8 mouse cellular contexts compared by ENCODE assay signal in the genomic region with DNA sequence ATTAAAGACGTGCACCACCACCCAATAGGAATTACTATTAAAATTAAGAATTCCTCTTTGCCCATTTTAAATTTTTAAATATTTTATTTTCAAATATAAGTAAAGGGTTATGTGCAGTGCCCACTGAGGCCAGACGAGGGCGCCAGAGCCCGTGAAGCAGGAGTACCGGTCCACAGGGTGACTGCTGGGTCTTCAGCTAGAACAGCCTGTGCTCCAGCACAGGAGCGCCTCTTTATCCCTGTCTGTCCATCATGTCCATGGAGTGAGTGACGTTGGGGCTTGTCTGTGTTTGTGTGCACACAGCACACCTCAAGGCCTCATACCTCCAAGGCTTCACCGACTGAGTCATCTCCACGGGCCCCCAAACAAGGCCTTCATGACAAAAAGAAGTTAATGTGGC. TPM values are rescaled to one million over a fixed set of nuclear protein-coding genes. Genes with fewer than 3 reads are reported as not detected.
DNase-seq lines count a peak whose midpoint lies in the region; ATAC-seq and TF ChIP-seq lines count a peak whose summit lies in the region.

No protein-coding gene starts in this region.

- no peak overlapping the region for H3K4me2 ChIP-seq in lung, embryonic 14.5 days

- H3K9ac ChIP-seq in lung, embryonic 14.5 days, result no peak overlapping the region

- no peak overlapping the region for H3K4me3 ChIP-seq in heart, embryonic 10.5 days
- no peak overlapping the region for H3K4me3 ChIP-seq in lung, embryonic 14.5 days (ENCODE audit: low read depth, low read length)
- H3K4me3 ChIP-seq in olfactory bulb, adult 2 months (ENCODE audit: insufficient read depth, low read depth, low read length), result no peak overlapping the region

- TF ChIP-seq POLR2A in olfactory bulb, adult 2 months (IDR thresholded peaks at IDR 0.05; ENCODE audit: insufficient read depth, low read depth, low read length), result no peak

- DNase-seq in A20 (ENCODE audit: low read depth, low spot score), result peak; percentile 80
- peak; percentile 62 for DNase-seq in T-cell, adult 2 months (ENCODE audit: low spot score)
- DNase-seq in embryo, embryonic 10 days (ENCODE audit: low spot score), result peak; percentile 84
- DNase-seq in heart, embryonic 10.5 days (ENCODE audit: low spot score), result peak; percentile 78
- DNase-seq in kidney, postnatal 14 days, result peak; percentile 78
- DNase-seq in lung, embryonic 14.5 days, result peak; percentile 90
- peak; percentile 71 for DNase-seq in thymus, postnatal 25 days

- peak; percentile 21; the same call in 1 of the 2 replicates for ATAC-seq in lung, embryonic 14.5 days (ENCODE audit: insufficient read depth)

- H3K27me3 ChIP-seq in heart, embryonic 10.5 days (ENCODE audit: insufficient read depth, poor library complexity, severe bottlenecking), result peaks cover 27% of the 10 kb centered on the region
- no peaks in the 10 kb centered on the region for H3K27me3 ChIP-seq in lung, embryonic 14.5 days (ENCODE audit: insufficient read depth, low read length)

- peaks cover 19% of the 10 kb centered on the region for H3K4me1 ChIP-seq in heart, embryonic 10.5 days
- no peaks in the 10 kb centered on the region for H3K4me1 ChIP-seq in lung, embryonic 14.5 days (ENCODE audit: insufficient read depth)
- H3K4me1 ChIP-seq in olfactory bulb, adult 2 months (ENCODE audit: control insufficient read depth, insufficient read depth, low read length), result peaks cover 17% of the 10 kb centered on the region

- TF ChIP-seq CTCF in lung, embryonic 14.5 days (IDR thresholded peaks at IDR 0.05; ENCODE audit: low read depth), result peak; percentile 84
- peak; percentile 76 for TF ChIP-seq CTCF in olfactory bulb, adult 2 months (IDR thresholded peaks at IDR 0.05; ENCODE audit: insufficient read depth, low read depth, low read length)

- 18% methylated on average over 9 of the region's 9 CpGs for WGBS in heart, embryonic 10.5 days
- 14% methylated on average over 9 of the region's 9 CpGs for WGBS in lung, embryonic 14.5 days
- 10% methylated on average over 9 of the region's 9 CpGs for WGBS in olfactory bulb, adult 2 months

- no peak overlapping the region for H3K27ac ChIP-seq in heart, embryonic 10.5 days
- no peak overlapping the region for H3K27ac ChIP-seq in lung, embryonic 14.5 days (ENCODE audit: low read depth)
- no peak overlapping the region for H3K27ac ChIP-seq in olfactory bulb, adult 2 months (ENCODE audit: insufficient read depth, low read depth, low read length)

- H3K36me3 ChIP-seq in heart, embryonic 10.5 days, result peaks cover 15% of the 10 kb centered on the region
- H3K36me3 ChIP-seq in lung, embryonic 14.5 days (ENCODE audit: insufficient read depth), result peaks cover 8% of the 10 kb centered on the region; the same call in 1 of the 2 replicates

- H3K9me3 ChIP-seq in heart, embryonic 10.5 days, result no peaks in the 10 kb centered on the region
- H3K9me3 ChIP-seq in lung, embryonic 14.5 days (ENCODE audit: low read depth, low read length), result no peaks in the 10 kb centered on the region

RNA-seq across cellular contexts. Expression of a gene that starts 1.7 kb away (rescaled TPM):
- polyA plus RNA-seq in heart, embryonic 10.5 days (2016; fragmentation: Nextera tagmentation; extraction: Ambion mirVana), result 20.9 and 24.4 TPM in 2 replicates
- 21.8 and 22.0 TPM in 2 replicates for polyA plus RNA-seq in lung, embryonic 14.5 days (2014; fragmentation: Nextera tagmentation; extraction: Ambion mirVana)
- not detected in 2 replicates for polyA plus RNA-seq in olfactory bulb, adult 2 months (2012; ENCODE audit: insufficient read depth, insufficient read length, low replicate concordance, missing spikeins)

RNA-seq across cellular contexts. Expression of a gene that starts 4.7 kb away (rescaled TPM):
- polyA plus RNA-seq in heart, embryonic 10.5 days (2016; fragmentation: Nextera tagmentation; extraction: Ambion mirVana), result 0.25 and 0.72 TPM in 2 replicates
- polyA plus RNA-seq in lung, embryonic 14.5 days (2014; fragmentation: Nextera tagmentation; extraction: Ambion mirVana), result 0.84 and 1.7 TPM in 2 replicates
- not detected in 2 replicates for polyA plus RNA-seq in olfactory bulb, adult 2 months (2012; ENCODE audit: insufficient read depth, insufficient read length, low replicate concordance, missing spikeins)

RNA-seq across cellular contexts. Expression of a gene that starts 7.9 kb away (rescaled TPM):
- polyA plus RNA-seq in heart, embryonic 10.5 days (2016; fragmentation: Nextera tagmentation; extraction: Ambion mirVana), result 3.9 TPM in 2 replicates
- polyA plus RNA-seq in lung, embryonic 14.5 days (2014; fragmentation: Nextera tagmentation; extraction: Ambion mirVana), result 5.1 and 5.4 TPM in 2 replicates
- polyA plus RNA-seq in olfactory bulb, adult 2 months (2012; ENCODE audit: insufficient read depth, insufficient read length, low replicate concordance, missing spikeins), result not detected in 2 replicates

RNA-seq across cellular contexts. Expression of a gene that starts 13.1 kb away (rescaled TPM):
- 11.3 and 15.2 TPM in 2 replicates for polyA plus RNA-seq in heart, embryonic 10.5 days (2016; fragmentation: Nextera tagmentation; extraction: Ambion mirVana)
- polyA plus RNA-seq in lung, embryonic 14.5 days (2014; fragmentation: Nextera tagmentation; extraction: Ambion mirVana), result 11.4 and 12.0 TPM in 2 replicates
- not detected in 2 replicates for polyA plus RNA-seq in olfactory bulb, adult 2 months (2012; ENCODE audit: insufficient read depth, insufficient read length, low replicate concordance, missing spikeins)

RNA-seq across cellular contexts. Expression of a gene that starts 29.1 kb away (rescaled TPM):
- polyA plus RNA-seq in heart, embryonic 10.5 days (2016; fragmentation: Nextera tagmentation; extraction: Ambion mirVana), result 8.4 and 23.2 TPM in 2 replicates
- polyA plus RNA-seq in lung, embryonic 14.5 days (2014; fragmentation: Nextera tagmentation; extraction: Ambion mirVana), result 6.6 and 11.5 TPM in 2 replicates
- not detected in 2 replicates for polyA plus RNA-seq in olfactory bulb, adult 2 months (2012; ENCODE audit: insufficient read depth, insufficient read length, low replicate concordance, missing spikeins)

Comparison
In these comparisons a context has a peak if more than half of its experiments do, and no peak if none do; other contexts are left out.
1. RNA of a gene that starts 1.7 kb away (polyA plus RNA-seq): 20.9 to 24.4 TPM in heart, embryonic 10.5 days and 21.8 to 22.0 TPM in lung, embryonic 14.5 days; not detected in olfactory bulb, adult 2 months; every median in the first group is over 10 times any median in the second.
2. Peak in every context shown above with its lines, with median percentiles within 50 percentile points of each other: DNase-seq.